Mouse (Mus musculus) ES-Bruce4 (cell line): ENCODE measurements around the gene Cryaa.

ENCODE experiments used
- CTCF ChIP-seq: IDR thresholded peaks from one replicate; pipeline ENCODE4 v1.8.1; 2011; ENCODE audit warnings: low read depth, low read length
- EP300 ChIP-seq: IDR thresholded peaks from 2 replicates; pipeline ENCODE4 v1.6.1; 2011; ENCODE audit warnings: low read depth, low read length; ENCODE audit not compliant: insufficient read depth
- POLR2A ChIP-seq: IDR thresholded peaks from one replicate; pipeline ENCODE4 v1.8.1; 2011; ENCODE audit warnings: low read length; ENCODE audit not compliant: insufficient read depth

GRCm38 (mm10) chr17:31715006-31715405 is 37.4 kb downstream of the Cryaa start:
- no peak for TF ChIP-seq CTCF
- no peak for TF ChIP-seq POLR2A
- TF ChIP-seq EP300, result no peak
